Mouse (Mus musculus): Measurements from ENCODE around the gene Dtnb. TPM values are rescaled to one million over a fixed set of nuclear protein-coding genes. Genes with fewer than 3 reads are reported as not detected.
"Not testable (repeated sequence)": the region's sequence is repeated elsewhere in the genome, so short reads cannot be mapped to it uniquely, and the experiment has no call there.

Dtnb gene
- polyA plus RNA-seq, 1 experiment from 2014 or later, result 43.7 TPM

DNA sequence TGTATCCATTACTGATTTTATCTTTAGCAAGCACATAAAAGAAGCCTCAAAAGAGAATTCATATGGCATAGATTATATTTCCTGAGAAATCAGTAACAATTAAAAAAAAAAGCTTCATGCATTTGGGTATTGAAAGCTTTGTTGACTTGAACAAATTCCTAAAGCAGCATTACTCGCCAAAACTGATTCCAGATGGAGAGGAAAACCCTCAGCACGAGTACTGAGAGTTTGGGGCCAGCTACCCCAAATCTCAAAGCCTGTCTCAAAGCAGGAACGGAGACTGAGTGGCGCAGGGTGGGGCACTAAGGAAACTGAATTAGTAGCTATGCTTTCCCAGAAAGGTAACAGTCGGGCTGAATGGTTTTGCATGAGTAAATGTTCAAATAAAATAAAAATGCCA lies 108.5 kb downstream of the Dtnb start:
- Histone ChIP-seq H3K36me3 (no peaks in the 10 kb centered on the region), H3K4me3 (no peak overlapping the region), H3K9me3 (replicated peaks) (no peaks in the 10 kb centered on the region), H3K27me3 (ENCODE audit: low read depth, poor library complexity, severe bottlenecking) (no peaks in the 10 kb centered on the region), H3K4me1 (peaks cover 6% of the 10 kb centered on the region; the same call in 1 of the 2 replicates), H3K27ac (no peak overlapping the region)
- 80% methylated on average over 5 of the region's 5 CpGs for WGBS
- DNase-seq (ENCODE audit: low spot score), result no peak

DNA sequence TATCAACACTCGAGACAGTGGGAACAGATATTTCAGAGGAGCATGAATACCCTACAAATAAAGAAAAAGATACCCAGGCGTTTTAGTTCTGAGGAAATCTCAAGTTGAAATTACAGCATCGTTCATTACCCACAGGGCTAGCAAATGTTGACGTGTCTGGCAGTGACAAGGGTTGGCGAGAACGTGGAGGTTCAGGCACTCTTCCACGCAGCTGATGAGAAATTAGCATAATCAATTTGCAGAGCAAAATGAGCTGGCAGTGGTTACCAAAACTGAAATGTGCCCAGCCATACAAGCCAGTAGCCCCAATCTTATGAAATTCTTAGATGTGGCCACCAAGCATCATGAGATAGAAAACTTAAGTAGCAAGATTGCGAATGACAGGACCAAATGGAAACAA lies 110.9 kb downstream of the Dtnb start:
- no peaks in the 10 kb centered on the region for H3K27me3 ChIP-seq (ENCODE audit: low read depth, poor library complexity, severe bottlenecking)
- no peak overlapping the region for H3K4me3 ChIP-seq
- 87% methylated on average over 8 of the region's 8 CpGs for WGBS
- H3K9me3 ChIP-seq (replicated peaks), result no peaks in the 10 kb centered on the region
- no peak overlapping the region for H3K27ac ChIP-seq
- no peaks in the 10 kb centered on the region for H3K36me3 ChIP-seq
- DNase-seq (ENCODE audit: low spot score), result no peak
- peaks cover 6% of the 10 kb centered on the region; the same call in 1 of the 2 replicates for H3K4me1 ChIP-seq

DNA sequence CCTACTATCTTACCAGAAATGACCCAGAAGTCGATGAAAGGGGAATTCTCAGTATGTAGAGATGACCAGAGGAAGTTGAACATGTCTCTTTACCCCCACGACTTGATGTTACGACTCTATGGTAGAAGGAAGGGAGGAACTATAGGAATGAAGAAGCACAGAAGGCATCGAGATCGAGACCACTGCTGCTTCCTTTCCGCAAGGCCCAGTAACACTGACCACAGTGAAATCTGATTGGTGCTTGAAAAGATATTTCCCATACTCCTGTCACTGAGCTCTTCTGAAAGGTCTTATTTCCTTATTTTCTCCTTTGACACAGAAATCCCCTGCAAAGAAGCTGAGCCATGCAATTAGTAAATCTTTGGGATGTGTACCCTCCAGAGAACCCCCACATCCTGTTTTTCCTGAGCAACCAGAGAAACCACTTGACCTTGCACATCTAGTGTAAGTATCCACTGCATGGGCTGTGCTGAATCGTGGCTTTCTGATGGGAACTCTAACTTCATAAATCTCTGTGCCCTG lies 114.3 kb downstream of the Dtnb start:
- Histone ChIP-seq H3K27me3 (ENCODE audit: low read depth, poor library complexity, severe bottlenecking) (no peaks in the 10 kb centered on the region), H3K27ac (no peak overlapping the region), H3K4me1 (0 out of 2 replicates have a peak, but pooled peaks cover 6% of the 10 kb centered on the region), H3K9me3 (replicated peaks) (no peaks in the 10 kb centered on the region), H3K4me3 (no peak overlapping the region), H3K36me3 (0 out of 2 replicates have a peak, but pooled peaks cover 3% of the 10 kb centered on the region)
- WGBS, result 92% methylated on average over 7 of the region's 7 CpGs
- DNase-seq (ENCODE audit: low spot score), result no peak

DNA sequence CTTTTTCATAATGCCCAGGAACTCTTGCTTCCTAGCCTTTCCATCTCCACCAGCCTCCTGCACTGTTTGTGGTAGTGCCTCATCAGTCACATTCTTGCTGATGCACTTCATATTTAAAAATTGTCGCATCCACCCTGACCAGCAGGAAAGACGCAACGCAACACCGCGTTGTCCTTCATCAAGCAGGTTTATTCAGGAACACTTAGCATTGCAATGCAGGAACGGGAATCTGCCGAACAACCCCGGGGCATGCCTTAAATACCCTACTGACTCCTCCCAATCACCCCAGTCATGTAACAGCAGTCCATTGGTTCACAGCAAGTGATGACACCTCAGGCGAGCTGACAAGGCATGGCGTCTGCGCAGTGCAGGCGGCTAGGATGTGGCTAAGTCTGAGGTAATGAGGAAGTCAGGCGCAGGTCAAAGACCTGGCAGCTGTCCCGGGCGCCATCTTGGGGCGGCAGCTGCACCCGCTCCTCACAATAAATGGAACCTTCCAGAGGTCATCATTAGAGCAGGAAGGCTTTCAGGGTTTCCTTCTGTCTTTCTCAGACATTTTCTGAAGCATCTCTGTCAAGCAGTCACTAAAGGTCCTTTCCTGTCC lies 118.8 kb downstream of the Dtnb start:
- not testable (repeated sequence) for H3K36me3 ChIP-seq; H3K4me1 ChIP-seq; DNase-seq (ENCODE audit: low spot score); H3K9me3 ChIP-seq (replicated peaks); H3K4me3 ChIP-seq; H3K27me3 ChIP-seq (ENCODE audit: low read depth, poor library complexity, severe bottlenecking); H3K27ac ChIP-seq
- WGBS, result 96% methylated on average over 17 of the region's 17 CpGs

DNA sequence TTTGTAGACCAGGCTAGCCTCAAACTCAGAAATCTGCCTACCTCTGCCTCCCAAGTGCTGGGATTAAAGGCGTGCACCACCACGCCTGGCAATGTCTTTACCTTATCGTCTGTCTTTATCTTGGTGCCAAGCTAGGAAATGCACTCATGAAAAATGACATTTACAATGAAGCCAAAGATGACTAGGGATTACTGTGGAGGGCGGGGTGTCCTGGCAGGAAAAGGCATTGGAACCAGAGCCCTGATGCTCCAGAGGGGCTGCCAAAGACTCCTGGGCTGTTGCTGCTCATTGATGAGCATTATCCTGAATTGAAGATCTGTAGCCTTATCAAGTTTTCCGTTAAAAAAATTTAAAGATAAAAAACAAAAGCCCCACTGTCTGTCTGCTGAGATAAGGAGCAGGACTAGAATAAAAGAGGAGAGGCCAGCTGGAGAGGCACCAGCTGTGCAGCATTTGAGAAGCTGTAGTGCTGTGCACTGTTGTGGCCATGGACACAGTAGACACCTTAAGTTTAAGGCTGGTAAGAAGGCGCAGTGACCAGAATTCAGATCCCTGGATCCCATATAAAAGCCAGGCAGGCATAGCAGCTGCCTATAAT lies 120.7 kb downstream of the Dtnb start:
- DNase-seq (ENCODE audit: low spot score), result no peak
- no peak overlapping the region for H3K4me3 ChIP-seq
- 92% methylated on average over 6 of the region's 6 CpGs for WGBS
- no peaks in the 10 kb centered on the region for H3K4me1 ChIP-seq
- no peaks in the 10 kb centered on the region for H3K9me3 ChIP-seq (replicated peaks)
- 0 out of 2 replicates have a peak, but pooled peaks cover 3% of the 10 kb centered on the region for H3K36me3 ChIP-seq
- no peaks in the 10 kb centered on the region for H3K27me3 ChIP-seq (ENCODE audit: low read depth, poor library complexity, severe bottlenecking)
- H3K27ac ChIP-seq, result no peak overlapping the region

DNA sequence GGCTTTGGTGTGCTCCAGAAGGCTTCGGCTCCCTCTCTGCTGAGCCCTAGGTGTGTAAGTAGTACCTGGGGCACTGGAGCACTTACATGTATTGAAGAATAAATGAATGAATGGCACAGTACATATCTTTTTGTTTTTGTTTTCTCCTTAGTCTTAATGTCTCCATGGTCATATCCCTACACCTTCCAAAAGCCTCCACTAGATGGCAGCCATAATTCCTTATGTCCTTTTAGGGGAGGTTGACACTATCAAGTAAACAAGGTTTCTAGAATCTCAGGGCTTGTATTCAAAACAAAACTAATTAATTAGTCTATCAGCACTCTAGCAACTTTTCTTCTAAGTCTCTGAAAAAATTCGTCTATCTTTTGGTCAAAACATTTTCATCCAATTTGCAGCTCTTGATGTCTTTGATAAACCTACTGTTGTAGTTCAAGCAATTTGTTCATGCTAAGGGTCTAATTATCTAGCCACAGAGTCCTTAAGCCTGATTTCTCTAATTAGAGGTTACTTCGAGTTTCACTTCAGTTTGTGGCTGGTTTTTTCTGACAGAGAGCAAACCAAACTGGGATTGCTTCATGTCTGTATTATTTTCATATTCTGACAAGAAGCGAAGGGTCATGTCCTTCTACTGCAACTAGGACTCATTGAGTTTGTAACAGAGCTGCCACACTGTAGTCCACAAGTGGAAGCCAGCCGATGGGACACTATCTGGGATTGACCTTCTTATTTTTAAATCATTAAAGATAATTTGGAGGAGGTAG lies 123.7 kb downstream of the Dtnb start:
- no peaks in the 10 kb centered on the region for H3K4me1 ChIP-seq
- H3K36me3 ChIP-seq, result no peaks in the 10 kb centered on the region
- no peak overlapping the region for H3K4me3 ChIP-seq
- H3K27me3 ChIP-seq (ENCODE audit: low read depth, poor library complexity, severe bottlenecking), result no peaks in the 10 kb centered on the region
- H3K9me3 ChIP-seq (replicated peaks), result no peaks in the 10 kb centered on the region
- no peak for DNase-seq (ENCODE audit: low spot score)
- no peak overlapping the region for H3K27ac ChIP-seq
- 72% methylated on average over 5 of the region's 5 CpGs for WGBS

DNA sequence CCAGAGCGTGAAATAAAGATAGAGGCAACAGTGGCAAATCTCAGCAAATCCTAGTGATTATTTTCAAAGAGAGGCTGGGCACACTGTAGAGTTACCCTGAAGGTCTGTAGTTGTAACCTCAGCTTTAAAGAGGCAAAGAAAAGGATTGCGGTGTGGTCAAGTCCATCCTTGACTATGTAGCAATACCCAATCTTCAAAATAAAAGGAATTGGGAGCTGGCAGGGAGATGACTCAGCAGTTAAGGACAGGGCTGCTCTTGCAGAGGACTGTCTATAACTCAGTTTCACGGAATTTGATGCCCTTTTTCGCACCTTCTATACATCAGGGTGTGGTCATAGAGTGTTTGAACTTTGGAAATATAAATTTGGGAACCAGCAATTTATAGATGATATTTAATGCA lies 128.3 kb downstream of the Dtnb start:
- Histone ChIP-seq H3K27ac (no peak overlapping the region), H3K27me3 (ENCODE audit: low read depth, poor library complexity, severe bottlenecking) (no peaks in the 10 kb centered on the region), H3K4me3 (no peak overlapping the region), H3K36me3 (no peaks in the 10 kb centered on the region), H3K9me3 (replicated peaks) (no peaks in the 10 kb centered on the region), H3K4me1 (no peaks in the 10 kb centered on the region)
- no peak for DNase-seq (ENCODE audit: low spot score)
- 89% methylated on average over 4 of the region's 4 CpGs for WGBS

DNA sequence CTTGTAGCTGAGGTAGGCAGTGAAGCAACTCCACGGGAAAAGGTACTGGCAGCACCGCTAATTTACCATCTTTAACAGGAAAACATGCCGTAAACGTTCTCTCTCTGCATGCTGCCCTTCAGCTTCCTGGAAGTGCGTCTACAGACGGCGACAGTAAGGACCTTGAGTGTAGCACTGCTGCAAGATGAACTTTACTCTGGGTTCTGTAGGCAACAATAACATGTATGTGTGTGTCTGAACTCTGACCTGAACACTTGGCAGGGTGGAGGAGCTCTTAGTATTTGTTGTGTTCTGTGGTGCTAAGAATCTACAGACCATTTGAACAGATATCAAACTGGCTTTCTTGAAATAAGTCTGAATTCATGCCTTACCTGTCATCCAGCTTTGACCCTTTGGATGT lies 130.7 kb downstream of the Dtnb start:
- no peaks in the 10 kb centered on the region for H3K36me3 ChIP-seq
- H3K4me3 ChIP-seq, result no peak overlapping the region
- DNase-seq (ENCODE audit: low spot score), result no peak
- H3K27ac ChIP-seq, result no peak overlapping the region
- H3K4me1 ChIP-seq, result no peaks in the 10 kb centered on the region
- H3K27me3 ChIP-seq (ENCODE audit: low read depth, poor library complexity, severe bottlenecking), result no peaks in the 10 kb centered on the region
- 92% methylated on average over 7 of the region's 7 CpGs for WGBS
- H3K9me3 ChIP-seq (replicated peaks), result no peaks in the 10 kb centered on the region

DNA sequence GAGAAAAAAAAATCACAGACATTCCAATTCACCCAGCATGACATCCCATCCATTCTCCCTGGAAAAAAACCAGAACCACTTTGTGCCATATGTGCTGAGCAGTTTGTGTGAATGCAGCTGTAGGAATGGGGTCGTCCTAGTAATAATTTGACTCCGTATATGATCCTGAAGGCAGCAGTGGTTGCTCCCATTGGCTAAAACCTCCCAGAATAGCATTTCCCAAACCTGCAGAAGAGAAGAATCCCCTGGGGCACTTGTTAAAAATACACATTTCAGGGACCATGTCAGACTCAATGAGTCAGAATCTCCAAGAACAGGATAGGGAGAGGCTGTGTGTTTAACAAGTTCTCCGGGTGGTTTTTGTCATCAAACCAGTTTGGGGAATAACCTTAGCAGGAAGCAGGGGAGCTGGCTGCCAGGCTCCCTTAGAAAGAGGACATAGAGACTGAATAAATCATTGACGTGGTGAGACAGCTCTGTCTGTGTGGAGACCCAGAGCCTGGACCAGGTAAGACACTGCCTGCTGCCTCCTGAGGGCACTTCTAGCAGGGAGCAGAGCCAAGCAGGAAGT lies 147.1 kb downstream of the Dtnb start:
- DNase-seq (ENCODE audit: low spot score), result no peak

DNA sequence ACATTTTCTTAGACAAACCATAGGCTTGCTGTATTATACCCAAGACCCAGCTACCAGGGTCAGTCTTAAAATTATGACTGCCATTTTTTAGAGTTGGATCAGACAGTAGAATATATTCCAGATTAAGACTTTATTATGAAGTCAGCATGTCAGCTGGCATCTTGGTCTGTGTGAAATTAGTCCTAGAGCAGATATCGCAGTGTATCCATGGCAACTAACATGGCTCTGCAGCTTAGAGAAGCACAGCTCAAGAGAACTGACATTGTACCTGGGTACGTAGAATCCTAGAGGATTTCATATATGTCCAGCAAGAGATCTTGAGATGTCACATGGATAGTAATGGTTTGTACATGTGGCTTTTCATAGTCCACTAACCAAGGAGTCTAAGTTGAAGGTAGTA lies 148.3 kb downstream of the Dtnb start:
- Histone ChIP-seq H3K4me3 (no peak overlapping the region), H3K9me3 (replicated peaks) (no peaks in the 10 kb centered on the region), H3K27ac (no peak overlapping the region), H3K36me3 (peaks cover 4% of the 10 kb centered on the region; the same call in 1 of the 2 replicates), H3K27me3 (ENCODE audit: low read depth, poor library complexity, severe bottlenecking) (no peaks in the 10 kb centered on the region), H3K4me1 (0 out of 2 replicates have a peak, but pooled peaks cover 5% of the 10 kb centered on the region)
- WGBS, result 93% methylated on average over 2 of the region's 2 CpGs
- DNase-seq (ENCODE audit: low spot score), result no peak

More for the DNA sequence above, 147.1 kb downstream of the Dtnb start:
- H3K9me3 ChIP-seq (replicated peaks), result no peaks in the 10 kb centered on the region
- H3K4me3 ChIP-seq, result no peak overlapping the region
- WGBS, result 72% methylated on average over 4 of the region's 4 CpGs
- 0 out of 2 replicates have a peak, but pooled peaks cover 5% of the 10 kb centered on the region for H3K4me1 ChIP-seq
- H3K27ac ChIP-seq, result no peak overlapping the region
- H3K27me3 ChIP-seq (ENCODE audit: low read depth, poor library complexity, severe bottlenecking), result no peaks in the 10 kb centered on the region
- H3K36me3 ChIP-seq, result peaks cover 4% of the 10 kb centered on the region; the same call in 1 of the 2 replicates

DNA sequence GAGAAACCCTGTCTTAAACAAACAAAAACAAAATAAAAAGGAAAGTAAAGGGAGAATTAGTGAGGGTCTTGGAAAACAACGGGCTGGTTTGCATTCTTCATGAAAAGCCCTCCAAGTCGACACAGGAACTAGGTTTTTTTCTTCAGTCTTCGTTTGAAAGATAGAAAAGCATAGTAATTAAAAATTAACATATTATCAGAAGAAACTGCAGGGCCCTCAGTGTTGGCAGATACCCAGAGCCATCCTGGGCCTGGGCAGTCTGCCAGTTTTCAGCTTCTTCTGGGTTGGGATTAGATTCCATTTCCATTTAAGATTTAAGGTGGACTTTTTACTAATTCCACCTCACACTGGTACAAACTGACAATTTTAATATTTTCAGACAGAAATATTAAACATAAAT lies 151.6 kb downstream of the Dtnb start:
- Histone ChIP-seq H3K36me3 (peaks cover 4% of the 10 kb centered on the region; the same call in 1 of the 2 replicates), H3K9me3 (replicated peaks) (no peaks in the 10 kb centered on the region), H3K27ac (no peak overlapping the region), H3K4me3 (no peak overlapping the region), H3K4me1 (peaks cover 13% of the 10 kb centered on the region), H3K27me3 (ENCODE audit: low read depth, poor library complexity, severe bottlenecking) (no peaks in the 10 kb centered on the region)
- WGBS, result 79% methylated on average over 3 of the region's 3 CpGs
- DNase-seq (ENCODE audit: low spot score), result no peak

DNA sequence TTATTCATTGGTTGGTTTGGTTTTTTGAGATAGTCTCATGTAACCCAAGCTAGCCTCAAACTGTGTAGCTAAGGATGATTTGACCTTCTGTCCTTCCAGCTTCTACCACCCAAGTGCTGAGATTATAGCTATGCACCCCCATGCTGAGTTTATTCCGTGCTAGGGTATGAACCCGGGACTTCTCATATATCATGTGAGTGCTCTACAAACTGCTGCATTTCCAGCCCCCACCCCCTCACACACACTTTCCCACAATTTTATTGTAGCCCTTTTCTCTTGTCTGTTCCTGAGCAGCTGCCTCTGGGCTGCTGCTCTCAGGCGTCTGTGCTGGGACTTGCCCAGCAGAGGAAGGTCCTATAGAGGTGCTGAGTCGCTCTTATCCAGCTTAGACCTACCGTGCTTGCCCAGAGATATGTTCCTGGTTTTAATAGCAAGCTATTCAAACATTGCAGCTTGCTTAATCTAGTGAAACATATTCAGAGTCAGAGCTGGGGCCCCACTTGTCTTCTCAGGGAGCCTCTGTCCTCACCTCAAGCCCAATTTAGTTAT lies 152.7 kb downstream of the Dtnb start:
- WGBS, result 65% methylated on average over 5 of the region's 5 CpGs
- no peaks in the 10 kb centered on the region for H3K9me3 ChIP-seq (replicated peaks)
- H3K27me3 ChIP-seq (ENCODE audit: low read depth, poor library complexity, severe bottlenecking), result no peaks in the 10 kb centered on the region
- H3K27ac ChIP-seq, result no peak overlapping the region
- DNase-seq (ENCODE audit: low spot score), result no peak
- peaks cover 8% of the 10 kb centered on the region for H3K4me1 ChIP-seq
- peaks cover 4% of the 10 kb centered on the region; the same call in 1 of the 2 replicates for H3K36me3 ChIP-seq
- no peak overlapping the region for H3K4me3 ChIP-seq

Measured in limb, embryonic 10.5 days (tissue).